Mouse (Mus musculus) forebrain, embryonic 16.5 days (tissue): ENCODE measurements around the gene Kcnk10. TPM values are rescaled to one million over a fixed set of nuclear protein-coding genes. Genes with fewer than 3 reads are reported as not detected.

Source experiments
- ATAC-seq: fragments of 200-750 bp; cut with Nextera tagmentation; 2 replicates; pipeline ENCODE4 v1.8.0; 2017; ENCODE audit warnings: mild to moderate bottlenecking, moderate library complexity
- H3K27ac ChIP-seq: fragments of 300-500 bp; sonication (generic); 2 replicates; pipeline ENCODE4 v1.5.1; 2014; ENCODE audit warnings: low read length, control low read depth
- H3K27me3 ChIP-seq: fragments of 300-500 bp; sonication (generic); replicated peaks from 2 replicates; pipeline ENCODE4 v1.6.1; 2014; ENCODE audit warnings: low read length; ENCODE audit not compliant: control insufficient read depth, insufficient read depth
- H3K36me3 ChIP-seq: fragments of 300-500 bp; sonication (generic); 2 replicates; pipeline ENCODE4 v1.6.1; 2014; ENCODE audit not compliant: control insufficient read depth, insufficient read depth
- H3K4me1 ChIP-seq: fragments of 300-500 bp; sonication (generic); replicated peaks from 2 replicates; pipeline ENCODE4 v1.6.1; 2014; ENCODE audit warnings: low read length; ENCODE audit not compliant: control insufficient read depth, insufficient read depth
- H3K4me2 ChIP-seq: fragments of 300-500 bp; sonication (generic); 2 replicates; pipeline ENCODE4 v1.6.1; 2014; ENCODE audit warnings: mild to moderate bottlenecking, low read length, control low read depth
- H3K4me3 ChIP-seq: fragments of 300-500 bp; sonication (generic); replicated peaks from 2 replicates; pipeline ENCODE4 v1.5.1; 2014; ENCODE audit warnings: mild to moderate bottlenecking, low read length, control low read depth
- H3K9ac ChIP-seq: fragments of 300-500 bp; sonication (generic); replicated peaks from 2 replicates; pipeline ENCODE4 v1.6.1; 2014; ENCODE audit warnings: low read depth, low read length, control low read depth
- H3K9me3 ChIP-seq: fragments of 300-500 bp; sonication (generic); 2 replicates; pipeline ENCODE4 v1.6.1; 2016; ENCODE audit warnings: low read length; ENCODE audit not compliant: control insufficient read depth
- WGBS: fragments of 180-500 bp; shearing (Covaris S2); extraction: QIAGEN DNeasy Blood & Tissue Kit; methylation state at CpG from one replicate; pipeline ENCODE4 v1.1.7; 2014; 5-methylcytosine and 5-hydroxymethylcytosine counted together
- polyA plus RNA-seq: library from polyadenylated mRNA; unstranded; fragments of >200 nt; fragmentation: Nextera tagmentation; extraction: Ambion mirVana; gene quantifications from 2 replicates; pipeline ENCODE4 v1.2.1, GENCODE M21; 2015

The Kcnk10 gene
- polyA plus RNA-seq, 1 experiment from 2014 or later = 58.8 TPM

DNA sequence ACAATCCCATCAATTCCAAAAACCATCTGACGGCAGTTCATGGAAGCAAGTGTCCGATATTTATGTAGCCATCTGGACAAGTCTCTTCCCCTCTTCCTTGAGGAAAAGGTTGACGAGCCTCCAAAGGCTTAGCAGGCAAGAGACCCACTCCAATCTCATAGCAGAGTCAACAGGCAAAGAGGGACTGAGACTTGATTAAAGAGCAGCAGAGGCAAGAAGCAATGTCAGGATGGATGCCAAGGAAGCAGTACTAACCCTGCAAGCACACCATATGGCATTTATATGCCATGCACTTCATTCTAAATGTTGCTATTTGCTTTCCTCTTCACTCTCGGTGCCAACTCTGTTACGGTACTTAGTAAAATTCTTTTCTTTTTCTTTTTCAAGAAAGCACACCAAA lies 119.6 kb downstream of the Kcnk10 start:
- no peaks in the 10 kb centered on the region for H3K36me3 ChIP-seq
- H3K27me3 ChIP-seq = no peaks in the 10 kb centered on the region
- peak overlapping the region; percentile 11; the same call in 1 of the 2 replicates for H3K4me2 ChIP-seq
- no peak overlapping the region for H3K9ac ChIP-seq
- H3K4me3 ChIP-seq = no peak overlapping the region
- H3K4me1 ChIP-seq = peaks cover 14% of the 10 kb centered on the region
- H3K9me3 ChIP-seq = no peaks in the 10 kb centered on the region; the same call in 1 of the 2 replicates
- peak; percentile 71 for ATAC-seq
- peak overlapping the region; percentile 76 for H3K27ac ChIP-seq
- 51% methylated on average over 5 of the region's 5 CpGs for WGBS

- ATAC-seq = no peak
- Histone ChIP-seq H3K9ac (no peak overlapping the region), H3K36me3 (no peaks in the 10 kb centered on the region), H3K27ac (no peak overlapping the region), H3K27me3 (no peaks in the 10 kb centered on the region), H3K4me3 (no peak overlapping the region), H3K4me2 (no peak overlapping the region), H3K9me3 (no peaks in the 10 kb centered on the region), H3K4me1 (peaks cover 4% of the 10 kb centered on the region)
- 91% methylated on average over 17 of the region's 17 CpGs for WGBS
Observed at GRCm38 (mm10) chr12:98453161-98453560, 124.9 kb downstream of the Kcnk10 start.

DNA sequence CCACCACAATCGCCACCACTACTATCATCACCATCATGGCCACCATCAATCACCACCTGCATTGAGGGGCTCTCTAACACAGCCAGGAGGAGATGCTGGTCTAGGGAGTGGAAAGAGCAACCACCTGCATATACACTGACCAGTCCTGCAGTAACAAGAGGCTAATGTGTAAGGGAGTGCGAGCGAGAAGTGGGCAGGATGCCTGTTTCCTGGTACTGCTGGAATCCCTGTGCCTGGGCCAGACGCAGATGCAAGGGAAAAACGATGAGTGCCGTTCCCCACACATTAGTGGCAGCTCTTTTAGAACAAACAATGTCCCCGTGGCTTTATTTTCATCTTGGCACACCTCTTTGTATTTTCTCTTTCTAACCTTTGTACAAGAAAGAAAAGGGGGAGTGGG lies 125.5 kb downstream of the Kcnk10 start:
- H3K9ac ChIP-seq = no peak overlapping the region
- ATAC-seq = no peak
- no peak overlapping the region for H3K4me2 ChIP-seq
- H3K9me3 ChIP-seq = no peaks in the 10 kb centered on the region
- H3K4me3 ChIP-seq = no peak overlapping the region
- no peak overlapping the region for H3K27ac ChIP-seq
- WGBS = 63% methylated on average over 7 of the region's 7 CpGs
- H3K27me3 ChIP-seq = no peaks in the 10 kb centered on the region
- H3K4me1 ChIP-seq = peaks cover 3% of the 10 kb centered on the region; the same call in 1 of the 2 replicates
- no peaks in the 10 kb centered on the region for H3K36me3 ChIP-seq

GRCm38 (mm10) chr12:98445637-98446036 lies 132.5 kb downstream of the Kcnk10 start:
- Histone ChIP-seq H3K9ac (no peak overlapping the region), H3K4me3 (no peak overlapping the region), H3K27me3 (no peaks in the 10 kb centered on the region), H3K4me1 (peaks cover 3% of the 10 kb centered on the region; the same call in 1 of the 2 replicates), H3K36me3 (no peaks in the 10 kb centered on the region), H3K27ac (no peak overlapping the region), H3K4me2 (no peak overlapping the region), H3K9me3 (no peaks in the 10 kb centered on the region)
- WGBS = 74% methylated on average over 5 of the region's 5 CpGs
- no peak for ATAC-seq

GRCm38 (mm10) chr12:98444860-98445259 lies 133.2 kb downstream of the Kcnk10 start:
- H3K4me2 ChIP-seq = no peak overlapping the region
- no peak for ATAC-seq
- no peak overlapping the region for H3K27ac ChIP-seq
- H3K36me3 ChIP-seq = no peaks in the 10 kb centered on the region
- H3K4me1 ChIP-seq = peaks cover 3% of the 10 kb centered on the region; the same call in 1 of the 2 replicates
- H3K27me3 ChIP-seq = no peaks in the 10 kb centered on the region
- no peak overlapping the region for H3K4me3 ChIP-seq
- H3K9me3 ChIP-seq = no peaks in the 10 kb centered on the region
- no peak overlapping the region for H3K9ac ChIP-seq
- 89% methylated on average over 5 of the region's 5 CpGs for WGBS

GRCm38 (mm10) chr12:98443754-98444153 lies 134.4 kb downstream of the Kcnk10 start:
- Histone ChIP-seq H3K9ac (no peak overlapping the region), H3K4me3 (no peak overlapping the region), H3K9me3 (no peaks in the 10 kb centered on the region), H3K27me3 (no peaks in the 10 kb centered on the region), H3K4me2 (no peak overlapping the region), H3K27ac (no peak overlapping the region), H3K4me1 (peaks cover 3% of the 10 kb centered on the region; the same call in 1 of the 2 replicates), H3K36me3 (no peaks in the 10 kb centered on the region)
- 84% methylated on average over 3 of the region's 3 CpGs for WGBS
- ATAC-seq = no peak

GRCm38 (mm10) chr12:98438080-98438479 lies 140.0 kb downstream of the Kcnk10 start:
- H3K27ac ChIP-seq = no peak overlapping the region
- 88% methylated on average over 2 of the region's 2 CpGs for WGBS
- H3K4me2 ChIP-seq = no peak overlapping the region
- H3K4me3 ChIP-seq = no peak overlapping the region
- H3K4me1 ChIP-seq = no peaks in the 10 kb centered on the region
- no peaks in the 10 kb centered on the region for H3K9me3 ChIP-seq
- no peak for ATAC-seq
- peaks cover 17% of the 10 kb centered on the region for H3K36me3 ChIP-seq
- no peak overlapping the region for H3K9ac ChIP-seq
- no peaks in the 10 kb centered on the region for H3K27me3 ChIP-seq

- Histone ChIP-seq H3K36me3 (peaks cover 15% of the 10 kb centered on the region), H3K9me3 (no peaks in the 10 kb centered on the region), H3K9ac (no peak overlapping the region), H3K4me1 (no peaks in the 10 kb centered on the region), H3K4me3 (no peak overlapping the region), H3K27me3 (no peaks in the 10 kb centered on the region), H3K4me2 (no peak overlapping the region), H3K27ac (no peak overlapping the region)
- WGBS = 88% methylated on average over 5 of the region's 5 CpGs
- no peak for ATAC-seq
Observed at GRCm38 (mm10) chr12:98430683-98431082, 147.4 kb downstream of the Kcnk10 start.

- no peaks in the 10 kb centered on the region for H3K36me3 ChIP-seq
- H3K27ac ChIP-seq = no peak overlapping the region
- no peak overlapping the region for H3K4me2 ChIP-seq
- no peaks in the 10 kb centered on the region for H3K27me3 ChIP-seq
- ATAC-seq = no peak
- no peak overlapping the region for H3K4me3 ChIP-seq
- no peaks in the 10 kb centered on the region for H3K9me3 ChIP-seq
- no peaks in the 10 kb centered on the region for H3K4me1 ChIP-seq
- H3K9ac ChIP-seq = no peak overlapping the region
- 93% methylated on average over 7 of the region's 7 CpGs for WGBS
Observed at GRCm38 (mm10) chr12:98421340-98421739, 156.8 kb downstream of the Kcnk10 start.

GRCm38 (mm10) chr12:98419849-98420248 lies 158.3 kb downstream of the Kcnk10 start:
- Histone ChIP-seq H3K4me2 (no peak overlapping the region), H3K9ac (no peak overlapping the region), H3K27ac (no peak overlapping the region), H3K27me3 (no peaks in the 10 kb centered on the region), H3K4me1 (no peaks in the 10 kb centered on the region), H3K36me3 (no peaks in the 10 kb centered on the region), H3K9me3 (no peaks in the 10 kb centered on the region), H3K4me3 (no peak overlapping the region)
- 66% methylated on average over 6 of the region's 6 CpGs for WGBS
- ATAC-seq = no peak
